9 mouse cellular contexts compared by ENCODE assay signal in the genomic region with DNA sequence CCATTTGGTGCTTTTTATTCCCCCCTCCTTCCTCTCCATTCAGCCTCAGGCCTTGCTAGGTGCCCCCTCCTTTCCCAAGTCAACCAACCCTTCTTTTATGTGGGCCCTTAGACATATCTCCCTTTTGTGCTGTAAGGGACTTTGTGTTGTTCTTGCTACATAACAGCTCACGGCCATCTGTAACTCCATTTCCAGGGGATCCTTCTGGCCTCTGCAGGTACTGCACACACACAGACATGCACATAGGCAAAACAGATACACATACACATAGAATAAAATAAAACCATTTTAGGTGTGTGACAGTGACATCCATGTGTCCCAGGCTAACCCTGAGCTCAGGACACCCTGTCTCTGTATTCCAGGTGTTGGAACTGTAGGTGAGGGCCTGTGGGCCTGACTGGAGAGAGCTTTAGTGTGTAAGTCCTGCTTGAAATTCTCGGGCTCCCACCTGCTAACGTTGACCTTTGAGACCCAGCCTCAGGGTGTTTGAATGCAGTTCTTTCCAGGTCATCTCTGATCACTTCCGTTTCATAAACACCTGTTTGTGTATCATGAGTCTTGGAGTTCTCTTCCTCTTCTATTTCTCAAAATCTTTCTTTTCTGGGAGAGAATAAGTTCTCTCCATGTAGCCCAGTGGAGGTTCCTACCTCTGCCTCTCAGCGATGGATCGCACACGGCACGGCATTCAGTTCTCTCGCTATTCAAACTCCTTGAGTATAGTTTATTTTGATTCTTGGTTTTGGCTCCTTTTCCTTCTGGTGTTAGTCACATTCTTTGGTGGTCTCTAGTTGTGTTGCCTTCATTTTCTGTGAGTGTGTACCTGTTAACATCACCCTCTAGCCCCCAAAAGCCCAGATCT. TPM values are rescaled to one million over a fixed set of nuclear protein-coding genes. Genes with fewer than 3 reads are reported as not detected.
A peak's percentile ranks its signal among the peaks of the same experiment; 100 is the strongest.
DNase-seq lines count a peak whose midpoint lies in the region; ATAC-seq and TF ChIP-seq lines count a peak whose summit lies in the region.
"Had no signal": no experiment of that assay in that cellular context is flagged by ENCODE, and none has a peak within 500 bp of the region (broad histone marks: within the 10 kb centered on the region; RNA-seq: fewer than 3 reads in every experiment).

No protein-coding gene starts in this region.

- no peak overlapping the region for H3K27ac ChIP-seq in heart, embryonic 16.5 days (ENCODE audit: low read length)
- no peak overlapping the region for H3K27ac ChIP-seq in intestine, postnatal 0 days (ENCODE audit: low read depth, low read length)

- H3K4me2 ChIP-seq in heart, embryonic 16.5 days (ENCODE audit: low read depth, low read length) = peak overlapping the region; percentile 72
- 0 out of 2 replicates have a peak overlapping the region, but pooled peaks have one; percentile 14 for H3K4me2 ChIP-seq in intestine, postnatal 0 days (replicated peaks; ENCODE audit: low read depth)

- H3K9me3 ChIP-seq in heart, embryonic 16.5 days (replicated peaks; ENCODE audit: control insufficient read depth, low read length) = no peaks in the 10 kb centered on the region
- H3K9me3 ChIP-seq in intestine, postnatal 0 days (ENCODE audit: control insufficient read depth) = no peaks in the 10 kb centered on the region

- DNase-seq in heart, adult 8-10 months (ENCODE audit: low spot score) = no peak
- peak; percentile 42 for DNase-seq in 3T3-L1 (ENCODE audit: low read depth, low spot score)
- DNase-seq in R1 (ENCODE audit: low read depth, low spot score) = peak; percentile 50
- no peak for DNase-seq in urinary bladder, postnatal 25 days (ENCODE audit: low spot score)
- no peak for DNase-seq in cerebellum, postnatal 10 days
- no peak for DNase-seq in thymus, postnatal 25 days
- DNase-seq: cerebellum, adult 9-10 months had no signal

- ATAC-seq in heart, embryonic 16.5 days (replicated peaks; ENCODE audit: extremely low read depth, insufficient read depth, low FRiP score) = no peak
- ATAC-seq in intestine, postnatal 0 days = no peak

- H3K36me3 ChIP-seq in heart, embryonic 16.5 days (ENCODE audit: control insufficient read depth, insufficient read depth) = peaks cover 28% of the 10 kb centered on the region
- H3K36me3 ChIP-seq in intestine, postnatal 0 days (ENCODE audit: control insufficient read depth, insufficient read depth) = peaks cover 19% of the 10 kb centered on the region; the same call in 1 of the 2 replicates

- WGBS in heart, embryonic 16.5 days = 92% methylated on average over 9 of the region's 9 CpGs
- WGBS in intestine, postnatal 0 days = 76% methylated on average over 9 of the region's 9 CpGs

- H3K27me3 ChIP-seq in heart, embryonic 16.5 days (ENCODE audit: control insufficient read depth, insufficient read depth, low read length) = no peaks in the 10 kb centered on the region
- H3K27me3 ChIP-seq in intestine, postnatal 0 days (replicated peaks; ENCODE audit: control insufficient read depth, insufficient read depth, low read length) = no peaks in the 10 kb centered on the region

- peaks cover 22% of the 10 kb centered on the region for H3K4me1 ChIP-seq in heart, embryonic 16.5 days (ENCODE audit: control insufficient read depth, insufficient read depth, low read length)
- no peaks in the 10 kb centered on the region for H3K4me1 ChIP-seq in intestine, postnatal 0 days (replicated peaks; ENCODE audit: control insufficient read depth, insufficient read depth, low read length)

- peak overlapping the region; percentile 94; the same call in 1 of the 2 replicates for H3K4me3 ChIP-seq in heart, embryonic 16.5 days (ENCODE audit: low read length)
- no peak overlapping the region for H3K4me3 ChIP-seq in intestine, postnatal 0 days (ENCODE audit: low read depth, low read length)

- no peak overlapping the region for H3K9ac ChIP-seq in heart, embryonic 16.5 days (ENCODE audit: low read length)
- no peak overlapping the region for H3K9ac ChIP-seq in intestine, postnatal 0 days (ENCODE audit: low read depth, low read length)

- TF ChIP-seq CTCF in intestine, postnatal 0 days (IDR thresholded peaks at IDR 0.05; ENCODE audit: low read depth) = peak; percentile 20; the same call in 1 of the 2 replicates

RNA-seq across cellular contexts. Expression of a gene that starts 2.3 kb away (rescaled TPM):
- polyA plus RNA-seq in heart, embryonic 16.5 days (2015; fragmentation: Nextera tagmentation; extraction: Ambion mirVana) = 210 and 225 TPM in 2 replicates
- 10 to 100 TPM; 50.6 to 80.0 (median 64.5) TPM for total RNA-seq in heart, adult 8-10 months (2022)
- polyA plus RNA-seq in intestine, postnatal 0 days (2015; fragmentation: Nextera tagmentation; extraction: Ambion mirVana) = 62.0 and 79.2 TPM in 2 replicates

RNA-seq across cellular contexts. Expression of a gene that starts 21.1 kb away (rescaled TPM):
- 25.6 and 25.7 TPM in 2 replicates for polyA plus RNA-seq in heart, embryonic 16.5 days (2015; fragmentation: Nextera tagmentation; extraction: Ambion mirVana)
- total RNA-seq in heart, adult 8-10 months (2022) = 10 to 100 TPM; 48.3 to 60.9 (median 54.9) TPM
- polyA plus RNA-seq in intestine, postnatal 0 days (2015; fragmentation: Nextera tagmentation; extraction: Ambion mirVana) = 71.6 and 79.4 TPM in 2 replicates

RNA-seq across cellular contexts. Expression of a gene that starts 42.5 kb away (rescaled TPM):
- polyA plus RNA-seq in heart, embryonic 16.5 days (2015; fragmentation: Nextera tagmentation; extraction: Ambion mirVana) = 2.0 and 2.2 TPM in 2 replicates
- 1 to 10 TPM in 2 of 4 experiments, under 1 TPM in 2; 0.57 to 1.4 (median 0.91) TPM for total RNA-seq in heart, adult 8-10 months (2022)
- polyA plus RNA-seq in intestine, postnatal 0 days (2015; fragmentation: Nextera tagmentation; extraction: Ambion mirVana) = 2.7 and 3.0 TPM in 2 replicates

Comparison
In these comparisons a context has a peak if more than half of its experiments do, and no peak if none do; other contexts are left out.
1. DNase-seq: peak in 3T3-L1 (single experiment) and R1 (single experiment); none in heart, adult 8-10 months (single experiment), urinary bladder, postnatal 25 days (single experiment), cerebellum, postnatal 10 days (0 of 2) and thymus, postnatal 25 days (single experiment).